Mouse (Mus musculus) leukemia stem cell, adult 10-12 weeks (primary cell): ENCODE data around the gene Def6. TPM values are rescaled to one million over a fixed set of nuclear protein-coding genes. Genes with fewer than 3 reads are reported as not detected.

ENCODE experiments used
- polyA plus RNA-seq: library from polyadenylated mRNA; stranded (reverse); fragments of >175 nt; gene quantifications from 2 replicates; pipeline ENCODE4 v1.2.3, GENCODE M21; 2012; ENCODE audit warnings: low replicate concordance

The Def6 gene
- 80.6 and 158 TPM in 2 replicates for polyA plus RNA-seq

GRCm38 (mm10) chr17:28207591-28208313 lies at the start of gene Def6:
TSS of gene Def6 (plus strand) at chr17:28207778.

GRCm38 (mm10) chr17:28176775-28177539 lies 30.6 kb upstream of the Def6 start, which contains the start of gene Zfp523:
TSS of gene Zfp523 (plus strand) at chr17:28177129.

GRCm38 (mm10) chr17:28232475-28233060 lies 25.0 kb downstream of the Def6 start, which contains the start of gene Ppard:
TSS of gene Ppard (plus strand) at chr17:28232700.

Other genes with a start within 250 kb of the Def6 start
- gene Tcp11, start 127.1 kb upstream of the Def6 start, polyA plus RNA-seq = 0.16 TPM in 1 of 2 replicates, not detected in the other
- gene Scube3, start 65.6 kb upstream of the Def6 start, polyA plus RNA-seq = 0.07 and 0.09 TPM in 2 replicates
- gene Zfp523, start 30.6 kb upstream of the Def6 start, polyA plus RNA-seq = 12.8 and 19.7 TPM in 2 replicates
- 99.7 and 111 TPM in 2 replicates for gene Ppard, start 24.9 kb downstream of the Def6 start, polyA plus RNA-seq
- gene Fance, start 105.7 kb downstream of the Def6 start, polyA plus RNA-seq = 66.9 and 83.3 TPM in 2 replicates
- 2,107 and 3,547 TPM in 2 replicates for gene Rpl10a, start 120.7 kb downstream of the Def6 start, polyA plus RNA-seq
- gene Tead3, start 143.0 kb downstream of the Def6 start, polyA plus RNA-seq = 0.84 and 1.9 TPM in 2 replicates
- not detected in 2 replicates for gene Tulp1, start 157.4 kb downstream of the Def6 start, polyA plus RNA-seq